Mouse (Mus musculus): ENCODE data around the gene Ldhal6b.
"Not testable (repeated sequence)": the region's sequence is repeated elsewhere in the genome, so short reads cannot be mapped to it uniquely, and the experiment has no call there.

Gene Ldhal6b

DNA sequence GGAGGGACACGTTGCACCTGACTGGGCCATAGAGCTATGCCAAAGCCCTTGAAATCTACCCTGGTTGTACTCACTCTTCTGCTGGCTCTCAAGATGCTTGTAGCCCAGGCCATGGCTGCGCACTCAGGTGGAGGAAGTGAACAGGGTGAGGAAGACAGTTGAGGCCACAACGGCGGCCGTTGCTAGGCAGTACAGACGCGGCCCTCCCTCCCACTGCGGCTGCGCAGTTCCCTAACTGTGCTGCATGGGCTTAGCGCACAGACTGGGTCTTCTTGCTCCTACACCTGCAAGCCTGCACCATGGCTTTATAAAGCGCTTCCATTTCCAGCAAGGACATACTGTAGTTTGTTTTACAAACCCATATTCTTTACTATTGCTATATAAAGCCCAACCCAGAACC lies at the start of gene Ldhal6b:
Gene Ldhal6b, minus strand, starts transcription at position 223 of the 400 bp plus-strand sequence.
- POLR2A ChIA-PET: interaction anchor here in 3 of 4 experiments (0.6 to 2.2 kb wide), 7 partner anchors 9 to 21 kb away, joined by 3 to 6 read pairs (median 3); partner anchors contain the start of gene Tmem242 (in 1 of the 3)
- CTCF ChIA-PET: interaction anchor here in 3 of 4 experiments (0.6 to 3.7 kb wide), 5 partner anchors 11 to 311 kb away, joined by 3 to 30 read pairs (median 7); partner anchors contain the start of gene Tmem242 (in 1 of the 3)

DNA sequence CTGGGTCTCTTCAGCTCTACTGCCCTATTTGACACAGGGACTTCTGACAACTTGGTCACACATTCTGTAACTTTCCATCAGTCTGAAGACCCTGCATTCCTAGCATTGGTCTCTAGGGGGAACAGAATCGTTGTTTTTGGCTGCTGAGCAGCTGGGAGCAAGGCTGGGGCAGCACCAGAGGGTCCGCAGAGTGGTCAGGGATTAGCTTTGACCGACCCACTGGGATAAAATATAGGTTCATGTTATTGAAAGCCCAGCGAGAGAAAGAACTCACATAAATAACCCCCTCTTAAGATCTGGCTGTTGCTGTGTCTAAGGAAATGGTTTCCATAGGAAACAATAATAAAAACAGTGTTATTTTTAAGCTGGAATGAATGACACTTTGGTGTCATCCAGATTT lies 48.6 kb upstream of the Ldhal6b start:
- ChIA-PET POLR2A (interaction anchor here in 1 of 4 experiments (1.2 kb wide), 1 partner anchor 27 kb away, joined by 3 read pairs; the partner anchor contains the start of gene Tmem242), CTCF (no interaction called here)

- CTCF ChIA-PET: no interaction called here
- POLR2A ChIA-PET: no interaction called here
These were observed 48.2 kb upstream of the Ldhal6b start for GRCm38 (mm10) chr17:5466736-5467135.

DNA sequence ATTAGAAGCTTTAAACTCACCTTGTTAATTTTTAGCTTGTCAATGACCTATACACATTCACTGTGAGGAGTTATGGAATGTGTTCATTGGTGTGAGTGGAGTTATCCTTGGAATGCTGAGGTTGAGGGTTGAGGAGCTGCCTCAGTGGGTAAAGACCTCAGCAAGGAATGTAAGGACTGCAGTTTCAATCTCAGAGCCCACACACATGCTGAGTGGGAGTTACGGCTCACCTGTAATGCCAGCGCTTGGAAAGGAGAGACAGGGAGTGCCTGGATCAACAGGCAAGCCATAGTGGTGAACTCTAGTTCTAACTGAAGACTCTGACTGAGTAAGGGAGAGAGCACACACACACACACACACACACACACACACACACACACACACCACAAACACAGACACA lies 45.3 kb upstream of the Ldhal6b start:
- CTCF ChIA-PET: interaction anchor here in 2 of 4 experiments (0.6 to 1.2 kb wide), 2 partner anchors 10 to 132 kb away, joined by 3 to 4 read pairs; no protein-coding TSS in a partner anchor
- POLR2A ChIA-PET: interaction anchor here in 2 of 4 experiments (0.6 to 1.5 kb wide), 2 partner anchors 13 to 346 kb away, joined by 3 read pairs; no protein-coding TSS in a partner anchor

GRCm38 (mm10) chr17:5453657-5454056 lies 35.1 kb upstream of the Ldhal6b start:
- ChIA-PET CTCF (interaction anchor here in 1 of 4 experiments (0.9 kb wide), 1 partner anchor 13 kb away, joined by 3 read pairs; no protein-coding TSS in a partner anchor), POLR2A (interaction anchor here in 1 of 4 experiments (2.2 kb wide), 1 partner anchor 13 kb away, joined by 9 read pairs; the partner anchor contains the start of gene Tmem242)

DNA sequence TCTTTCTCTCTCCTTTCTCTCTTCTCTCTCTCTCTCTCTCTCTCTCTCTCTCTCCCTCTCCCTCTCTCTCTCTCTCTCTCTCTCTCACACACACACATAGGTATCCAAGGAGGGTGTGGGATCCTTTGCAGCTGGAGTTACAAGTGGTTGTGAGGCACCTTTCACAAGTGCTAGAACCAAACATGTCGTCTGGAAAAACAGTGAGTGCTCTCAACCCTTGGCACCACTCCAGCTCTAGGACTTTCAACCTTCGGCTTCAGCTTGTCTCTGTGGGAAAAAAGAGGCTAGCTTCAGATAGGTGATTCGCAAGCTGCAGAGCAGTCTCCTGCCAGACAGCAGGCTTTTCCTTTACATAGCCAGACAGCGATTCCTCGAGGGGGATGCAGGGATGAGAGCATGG lies 25.2 kb upstream of the Ldhal6b start:
- CTCF ChIA-PET: interaction anchor here in 1 of 4 experiments (0.6 kb wide), 1 partner anchor 452 kb away, joined by 3 read pairs; no protein-coding TSS in a partner anchor
- POLR2A ChIA-PET: no interaction called here

- ChIA-PET CTCF (no interaction called here), POLR2A (no interaction called here)
These were observed 24.7 kb upstream of the Ldhal6b start for GRCm38 (mm10) chr17:5443260-5443659.

DNA sequence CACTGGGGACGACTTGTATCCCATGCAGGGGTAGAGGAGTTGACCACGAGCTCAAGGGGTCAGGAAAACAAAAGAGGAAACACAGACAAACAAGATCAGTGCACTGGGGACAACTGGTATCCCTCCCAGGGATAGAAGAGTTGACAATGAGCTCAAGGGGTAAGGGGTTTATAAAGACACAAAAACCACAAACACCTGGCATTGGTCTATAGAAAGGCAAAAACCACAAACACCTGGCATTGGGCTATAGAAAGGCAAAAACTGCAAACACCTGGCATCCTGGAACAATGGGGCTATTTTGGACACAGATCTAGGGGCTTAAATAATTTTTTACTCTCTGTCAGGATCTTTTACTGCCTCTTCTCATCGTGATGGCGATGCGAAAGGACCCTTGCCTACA lies 23.8 kb upstream of the Ldhal6b start:
- POLR2A ChIA-PET: interaction anchor here in 1 of 4 experiments (3.5 kb wide), 1 partner anchor 14 kb away, joined by 50 read pairs; no protein-coding TSS in a partner anchor
- CTCF ChIA-PET: not testable (repeated sequence)

DNA sequence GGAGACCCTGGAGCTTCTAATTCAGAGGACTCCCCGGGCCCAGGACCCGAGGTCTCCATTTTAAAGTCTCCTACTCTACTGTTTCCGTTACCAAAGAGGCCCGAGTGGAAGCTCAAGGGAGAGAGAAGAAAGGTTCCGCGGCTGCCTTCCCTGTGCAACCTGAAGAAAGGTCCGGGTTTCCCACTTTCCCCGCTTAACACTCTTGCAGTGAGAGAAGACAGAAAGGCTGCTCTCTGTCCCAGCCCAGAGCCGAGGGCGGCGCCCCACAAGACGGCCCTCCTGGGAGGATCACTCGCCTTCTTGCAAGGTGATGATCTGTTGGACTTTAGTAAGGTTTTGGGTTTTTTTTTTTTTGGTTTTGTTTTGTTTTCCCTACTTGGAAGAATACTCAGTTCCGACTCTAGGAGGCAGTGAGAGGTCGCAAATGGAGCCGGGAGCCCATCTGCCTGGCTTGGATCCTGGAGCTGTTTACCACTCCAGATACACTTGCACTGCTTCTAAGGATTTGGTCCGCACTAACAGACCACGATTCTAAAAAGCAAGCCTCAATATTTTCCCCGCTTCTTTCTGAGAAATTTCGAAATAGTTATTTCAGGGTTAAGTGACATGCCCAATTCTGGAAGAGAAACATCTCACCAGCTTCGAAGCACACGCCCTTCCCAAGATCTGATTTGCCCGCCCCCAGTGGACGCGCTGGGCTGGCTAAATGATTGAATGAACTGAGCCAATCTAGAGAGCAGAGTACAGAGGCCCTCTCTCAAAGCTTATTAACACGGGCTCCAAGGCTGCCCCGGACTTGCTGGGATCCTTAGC lies 21.8 kb upstream of the Ldhal6b start, which contains the start of gene Tmem242:
Gene Tmem242, minus strand, starts transcription at position 101 of the 813 bp plus-strand sequence.
- ChIA-PET CTCF (interaction anchor here (0.5 to 3.6 kb wide), 88 partner anchors 8 to 836 kb away, joined by 3 to 51 read pairs (median 4); partner anchors contain the start of genes Ldhal6b (in 1 of the 4) and Zdhhc14 (in 1 of the 4)), POLR2A (interaction anchor here (0.6 to 3.5 kb wide), 128 partner anchors 8 to 1105 kb away, joined by 3 to 50 read pairs (median 4); partner anchors contain the start of genes Gtf2h5 (in 2 of the 4), Serac1 (in 2 of the 4), Zdhhc14 (in 2 of the 4) and Ldhal6b (in 1 of the 4))

DNA sequence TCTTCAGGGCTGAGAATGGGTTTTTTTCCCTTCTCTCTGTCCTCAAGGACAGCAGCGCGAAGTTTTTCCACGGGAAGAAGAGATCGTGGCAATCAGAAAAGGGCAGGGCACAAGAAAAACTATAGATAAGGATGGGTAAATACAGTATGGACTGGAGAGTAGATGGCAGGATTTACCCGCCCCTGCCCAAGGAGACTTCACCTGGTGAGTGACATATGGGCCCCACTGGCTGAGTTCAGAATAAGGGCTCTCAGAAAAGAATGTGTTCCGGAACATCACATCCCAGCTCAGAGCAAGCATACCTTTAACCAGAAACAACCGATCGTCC lies 21.2 kb upstream of the Ldhal6b start:
- ChIA-PET CTCF (interaction anchor here (0.5 to 3.6 kb wide), 47 partner anchors 8 to 498 kb away, joined by 3 to 51 read pairs (median 5); partner anchors contain the start of genes Ldhal6b (in 1 of the 4) and Zdhhc14 (in 1 of the 4)), POLR2A (interaction anchor here (0.6 to 3.5 kb wide), 89 partner anchors 8 to 640 kb away, joined by 3 to 50 read pairs (median 4); partner anchors contain the start of genes Zdhhc14 (in 2 of the 4), Gtf2h5 (in 1 of the 4), Ldhal6b (in 1 of the 4) and Serac1 (in 1 of the 4))

DNA sequence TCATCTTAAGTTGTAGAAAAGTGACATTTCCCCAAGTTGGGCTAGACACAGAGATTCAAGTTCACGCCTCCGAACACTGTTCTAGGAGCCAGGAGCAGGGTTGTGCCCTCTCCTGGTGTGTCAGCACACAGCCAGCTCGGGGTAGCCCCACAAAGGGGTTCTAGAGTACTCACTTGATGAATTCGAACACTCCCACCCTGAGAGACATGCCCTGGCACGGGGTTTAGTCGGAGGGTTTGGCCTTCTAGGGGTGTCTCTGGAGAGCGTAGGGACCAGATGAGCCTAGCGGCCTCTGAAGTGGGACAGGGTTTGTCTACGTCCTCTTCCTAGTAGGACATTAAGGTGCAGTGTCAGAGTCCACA lies 11.2 kb upstream of the Ldhal6b start:
- ChIA-PET CTCF (interaction anchor here (0.5 to 3.1 kb wide), 99 partner anchors 8 to 650 kb away, joined by 3 to 51 read pairs (median 4); partner anchors contain the start of genes Tmem242 (in 4 of the 4), Ldhal6b (in 2 of the 4), Gtf2h5 (in 1 of the 4) and Serac1 (in 1 of the 4)), POLR2A (interaction anchor here (0.5 to 3.2 kb wide), 23 partner anchors 8 to 523 kb away, joined by 3 to 50 read pairs (median 4); partner anchors contain the start of genes Tmem242 (in 4 of the 4) and Zdhhc14 (in 2 of the 4))

DNA sequence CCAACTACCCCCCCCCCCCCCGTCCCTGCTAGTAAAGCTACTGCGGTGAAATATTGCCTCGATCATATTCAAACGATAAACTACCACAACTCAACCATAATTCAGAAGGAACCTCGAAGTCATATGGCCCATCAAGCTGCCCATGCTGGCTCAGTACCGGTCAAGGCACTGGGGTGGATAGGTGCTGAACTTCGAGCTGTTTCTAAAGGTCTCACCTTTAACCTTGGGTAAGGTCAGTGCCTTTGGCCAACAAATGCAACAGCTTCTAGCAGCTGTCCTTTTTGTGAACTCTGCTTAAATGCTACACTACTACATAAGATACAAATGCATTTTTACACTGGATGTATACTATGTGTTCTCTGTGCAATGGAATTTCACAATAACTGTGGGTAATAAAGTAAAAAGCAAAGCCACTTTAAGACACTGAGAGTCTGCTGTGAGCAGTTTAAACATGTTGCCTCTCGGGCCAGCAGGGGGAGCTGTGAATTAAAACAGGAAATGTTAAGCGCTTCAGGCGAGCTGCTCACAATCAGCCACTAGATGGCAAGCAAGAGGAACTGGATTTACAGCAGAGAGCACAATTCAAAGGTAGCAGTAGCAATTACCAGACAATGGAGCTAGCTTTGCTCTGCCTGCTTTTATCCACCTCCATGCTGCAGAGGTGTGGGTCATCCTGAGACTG lies 10.7 kb upstream of the Ldhal6b start:
- CTCF ChIA-PET: interaction anchor here (0.5 to 3.1 kb wide), 113 partner anchors 8 to 650 kb away, joined by 3 to 51 read pairs (median 4); partner anchors contain the start of genes Tmem242 (in 4 of the 4), Ldhal6b (in 2 of the 4), Gtf2h5 (in 1 of the 4) and Serac1 (in 1 of the 4)
- POLR2A ChIA-PET: interaction anchor here (0.5 to 3.2 kb wide), 28 partner anchors 8 to 860 kb away, joined by 3 to 50 read pairs (median 4); partner anchors contain the start of genes Tmem242 (in 4 of the 4) and Zdhhc14 (in 2 of the 4)

- ChIA-PET CTCF (no interaction called here), POLR2A (no interaction called here)
These were observed 6.6 kb upstream of the Ldhal6b start for GRCm38 (mm10) chr17:5425204-5425603.

- CTCF ChIA-PET: no interaction called here
- POLR2A ChIA-PET: interaction anchor here in 1 of 4 experiments (1.5 kb wide), 1 partner anchor 16 kb away, joined by 7 read pairs; the partner anchor contains the start of gene Tmem242
These were observed 5.6 kb upstream of the Ldhal6b start for GRCm38 (mm10) chr17:5424156-5424555.

DNA sequence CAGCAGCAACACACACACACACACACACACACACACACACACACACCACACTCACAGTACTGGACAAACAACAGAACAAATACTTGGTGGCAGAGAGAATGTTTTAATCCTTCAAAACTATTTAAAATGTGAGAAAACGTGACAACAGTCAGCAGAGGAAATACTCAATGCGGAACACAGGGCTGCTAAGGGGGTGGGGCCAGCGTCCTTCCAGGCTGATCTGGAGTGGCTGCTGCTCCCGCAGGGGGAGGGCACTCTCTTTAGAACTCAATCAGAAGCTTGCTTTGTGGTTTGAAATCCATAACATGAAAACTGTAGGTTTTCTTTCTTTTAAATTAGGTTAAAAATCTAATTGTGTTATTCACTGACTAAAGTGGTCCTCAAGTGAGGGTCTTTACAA lies 3.3 kb upstream of the Ldhal6b start:
- ChIA-PET CTCF (interaction anchor here in 3 of 4 experiments (0.6 to 1.3 kb wide), 4 partner anchors 8 to 408 kb away, joined by 3 to 5 read pairs (median 3); partner anchors contain the start of gene Tmem242 (in 1 of the 3)), POLR2A (interaction anchor here in 1 of 4 experiments (1.2 to 1.5 kb wide), 2 partner anchors 16 to 18 kb away, joined by 3 to 4 read pairs; partner anchors contain the start of gene Tmem242)

GRCm38 (mm10) chr17:5419771-5420518 lies 1.4 kb upstream of the Ldhal6b start:
- ChIA-PET POLR2A (interaction anchor here (0.5 to 2.2 kb wide), 9 partner anchors 8 to 382 kb away, joined by 3 to 7 read pairs (median 3); partner anchors contain the start of gene Tmem242 (in 3 of the 4)), CTCF (interaction anchor here in 3 of 4 experiments (0.6 to 3.7 kb wide), 5 partner anchors 9 to 94 kb away, joined by 3 to 30 read pairs (median 5); partner anchors contain the start of gene Tmem242 (in 1 of the 3))

DNA sequence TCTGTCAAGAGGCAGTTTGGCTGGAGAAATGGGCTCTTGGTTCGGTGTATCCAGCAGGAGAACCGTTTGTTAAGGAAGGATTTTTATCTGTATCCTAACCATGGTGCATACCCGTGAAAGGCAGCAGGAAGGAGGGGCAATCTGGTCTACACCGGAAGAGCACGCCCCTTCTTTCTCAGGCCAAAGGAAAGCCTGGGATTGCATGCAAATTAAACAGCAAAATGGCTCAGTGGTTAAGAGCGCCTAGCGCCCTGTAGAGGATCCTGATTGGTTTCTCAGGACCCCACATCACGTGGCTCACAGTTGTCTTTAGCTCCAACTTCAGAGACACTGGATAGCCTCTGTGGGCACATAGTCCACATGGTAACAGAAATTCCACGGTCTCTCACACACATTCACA lies 489 bp upstream of the Ldhal6b start:
- CTCF ChIA-PET: interaction anchor here in 3 of 4 experiments (1.0 to 3.7 kb wide), 4 partner anchors 10 to 311 kb away, joined by 3 to 30 read pairs (median 9); partner anchors contain the start of gene Tmem242 (in 1 of the 3)

More for the DNA sequence above, 489 bp upstream of the Ldhal6b start:
- POLR2A ChIA-PET: interaction anchor here (0.6 to 2.2 kb wide), 7 partner anchors 9 to 21 kb away, joined by 3 to 7 read pairs (median 3); partner anchors contain the start of gene Tmem242 (in 3 of the 4)

Measured in embryonic stem cell, embryonic (primary cell).